Mouse (Mus musculus) right cerebral cortex, adult 2 months (tissue): ENCODE results near the gene Synpo2.

Experiments used
- DNase-seq, 2 experiments: peaks; one replicate each; pipeline ENCODE4 v3.0.0; 2021 to 2022; ENCODE audit warnings: low spot score in 2 of 2

Synpo2 gene

GRCm38 (mm10) chr3:123092913-123093639, 142.9 kb downstream of the Synpo2 start:
- DNase-seq = no peak

GRCm38 (mm10) chr3:123092442-123092841, 143.5 kb downstream of the Synpo2 start:
- DNase-seq = no peak

GRCm38 (mm10) chr3:123089297-123090020, 146.5 kb downstream of the Synpo2 start:
- no peak for DNase-seq

GRCm38 (mm10) chr3:123088284-123088683, 147.7 kb downstream of the Synpo2 start:
- no peak for DNase-seq

- no peak for DNase-seq
Observed at GRCm38 (mm10) chr3:123085871-123086501, 150.0 kb downstream of the Synpo2 start.

GRCm38 (mm10) chr3:123081665-123082064, 154.3 kb downstream of the Synpo2 start:
- no peak for DNase-seq

GRCm38 (mm10) chr3:123080943-123081342, 155.0 kb downstream of the Synpo2 start:
- no peak for DNase-seq

GRCm38 (mm10) chr3:123080017-123080725, 155.8 kb downstream of the Synpo2 start:
- DNase-seq = no peak

GRCm38 (mm10) chr3:123075759-123076158, 160.2 kb downstream of the Synpo2 start:
- DNase-seq = no peak

- DNase-seq = no peak
Observed at GRCm38 (mm10) chr3:123075034-123075433, 160.9 kb downstream of the Synpo2 start.

GRCm38 (mm10) chr3:123073351-123073750, 162.6 kb downstream of the Synpo2 start:
- DNase-seq = no peak

- DNase-seq = no peak
Observed at GRCm38 (mm10) chr3:123072472-123072871, 163.5 kb downstream of the Synpo2 start.

- DNase-seq = no peak
Observed at GRCm38 (mm10) chr3:123070996-123071395, 165.0 kb downstream of the Synpo2 start.

- DNase-seq = no peak
Observed at GRCm38 (mm10) chr3:123066836-123067235, 169.1 kb downstream of the Synpo2 start.

GRCm38 (mm10) chr3:123065466-123065865, 170.5 kb downstream of the Synpo2 start:
- no peak for DNase-seq

GRCm38 (mm10) chr3:123064186-123064585, 171.8 kb downstream of the Synpo2 start:
- DNase-seq = no peak

- DNase-seq = no peak
Observed at GRCm38 (mm10) chr3:123061931-123062330, 174.0 kb downstream of the Synpo2 start.

GRCm38 (mm10) chr3:123058832-123059231, 177.1 kb downstream of the Synpo2 start:
- no peak for DNase-seq

- DNase-seq = no peak
Observed at GRCm38 (mm10) chr3:123054178-123054577, 181.8 kb downstream of the Synpo2 start.

GRCm38 (mm10) chr3:123053192-123053938, 182.6 kb downstream of the Synpo2 start:
- no peak for DNase-seq

- DNase-seq = no peak
Observed at GRCm38 (mm10) chr3:123042308-123042707, 193.6 kb downstream of the Synpo2 start.
